Mouse (Mus musculus): ENCODE data around the gene Hist1h3h. TPM values are rescaled to one million over a fixed set of nuclear protein-coding genes. Genes with fewer than 3 reads are reported as not detected.
"Not testable (repeated sequence)": the region's sequence is repeated elsewhere in the genome, so short reads cannot be mapped to it uniquely, and the experiment has no call there.

Hist1h3h gene
- total RNA-seq (2021): 10 to 100 TPM; 51.7 to 65.0 TPM

- peak; percentile 66 to 82 for DNase-seq (ENCODE audit: extremely low spot score in 1 of 2, low spot score in 1 of 2)
These were observed at the start of gene Hist1h3h for GRCm38 (mm10) chr13:21717397-21718357. Gene Hist1h3h (plus strand): TSS chr13:21717659.

GRCm38 (mm10) chr13:21677305-21677704 is 40.2 kb upstream of the Hist1h3h start, which contains the start of gene Olfr1360:
Gene Olfr1360 (minus strand): TSS chr13:21677405.
- DNase-seq (ENCODE audit: extremely low spot score in 1 of 2, low spot score in 1 of 2): no peak

DNA sequence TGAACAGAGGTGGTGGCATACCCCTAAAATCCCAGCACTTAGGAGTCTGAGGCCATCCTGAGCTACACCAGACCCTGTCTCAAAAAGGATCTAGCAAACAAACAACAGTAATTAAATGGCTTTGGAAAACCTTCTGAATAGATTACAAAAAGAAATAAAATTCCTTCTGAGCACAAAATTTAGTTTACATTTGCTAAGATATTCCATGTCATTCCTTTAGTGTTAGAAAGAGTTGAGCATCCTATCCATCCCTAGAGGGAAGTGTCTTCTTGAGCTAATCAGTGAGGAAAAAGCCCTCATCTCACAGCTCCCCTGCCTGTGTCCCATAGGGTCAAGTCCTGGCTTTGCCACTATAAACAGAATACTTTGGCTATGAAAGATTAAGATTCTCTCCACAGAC is 19.6 kb upstream of the Hist1h3h start, which contains the start of gene Olfr1359:
TSS of gene Olfr1359 (plus strand) at position 301 of the 400 bp plus-strand sequence.
- DNase-seq (ENCODE audit: extremely low spot score in 1 of 2, low spot score in 1 of 2): no peak

DNA sequence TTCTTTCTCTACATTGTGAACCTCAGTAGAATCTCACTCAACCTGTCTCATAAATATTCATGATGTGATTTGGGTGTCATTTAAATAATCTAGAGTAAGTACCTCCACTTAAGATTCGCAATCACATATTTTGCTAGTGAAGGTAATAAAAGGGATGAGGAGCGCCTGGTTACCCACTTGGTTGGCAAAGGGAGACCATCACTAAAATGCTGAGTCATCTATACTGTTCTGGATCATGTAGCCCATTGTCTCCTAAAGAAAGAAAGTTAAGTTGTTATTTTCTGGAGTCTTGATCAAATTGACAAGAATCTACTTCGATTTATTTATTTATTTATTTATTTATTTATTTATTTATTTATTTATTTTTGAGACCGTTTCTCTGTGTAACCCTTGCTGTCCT is 10.8 kb upstream of the Hist1h3h start:
- no peak for DNase-seq (ENCODE audit: extremely low spot score in 1 of 2, low spot score in 1 of 2)

DNA sequence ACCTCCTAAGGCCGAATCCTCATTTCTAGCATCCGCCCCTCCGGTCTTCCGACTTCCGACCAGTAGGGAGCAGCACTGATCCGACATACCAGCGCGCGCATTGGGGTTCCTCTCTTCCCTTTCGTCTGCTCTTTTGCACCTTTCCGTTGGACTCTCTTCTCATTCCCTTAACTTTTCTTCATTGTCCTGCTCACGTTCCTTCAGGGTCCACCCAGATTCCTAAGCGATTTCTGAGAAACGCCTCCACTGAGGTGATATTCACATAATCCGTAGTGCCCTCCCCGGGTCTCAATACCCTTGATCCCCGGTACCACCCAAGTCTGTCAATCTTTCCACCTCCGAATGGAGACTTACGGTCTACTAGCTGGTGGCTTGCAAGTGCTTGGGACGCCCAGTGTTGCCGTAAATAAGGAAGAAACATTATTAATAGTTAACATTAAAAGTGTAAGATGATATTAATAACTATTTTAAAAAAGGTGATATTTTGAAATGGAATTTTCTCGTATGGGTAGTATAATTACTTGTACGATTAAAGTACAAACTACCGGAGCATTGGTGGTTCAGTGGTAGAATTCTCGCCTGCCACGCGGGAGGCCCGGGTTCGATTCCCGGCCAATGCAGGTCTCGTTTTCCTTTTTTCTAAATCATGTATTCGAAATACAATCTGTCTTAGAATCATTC is 7.3 kb upstream of the Hist1h3h start:
- DNase-seq (ENCODE audit: extremely low spot score in 1 of 2, low spot score in 1 of 2): peak; percentile 81 to 92

DNA sequence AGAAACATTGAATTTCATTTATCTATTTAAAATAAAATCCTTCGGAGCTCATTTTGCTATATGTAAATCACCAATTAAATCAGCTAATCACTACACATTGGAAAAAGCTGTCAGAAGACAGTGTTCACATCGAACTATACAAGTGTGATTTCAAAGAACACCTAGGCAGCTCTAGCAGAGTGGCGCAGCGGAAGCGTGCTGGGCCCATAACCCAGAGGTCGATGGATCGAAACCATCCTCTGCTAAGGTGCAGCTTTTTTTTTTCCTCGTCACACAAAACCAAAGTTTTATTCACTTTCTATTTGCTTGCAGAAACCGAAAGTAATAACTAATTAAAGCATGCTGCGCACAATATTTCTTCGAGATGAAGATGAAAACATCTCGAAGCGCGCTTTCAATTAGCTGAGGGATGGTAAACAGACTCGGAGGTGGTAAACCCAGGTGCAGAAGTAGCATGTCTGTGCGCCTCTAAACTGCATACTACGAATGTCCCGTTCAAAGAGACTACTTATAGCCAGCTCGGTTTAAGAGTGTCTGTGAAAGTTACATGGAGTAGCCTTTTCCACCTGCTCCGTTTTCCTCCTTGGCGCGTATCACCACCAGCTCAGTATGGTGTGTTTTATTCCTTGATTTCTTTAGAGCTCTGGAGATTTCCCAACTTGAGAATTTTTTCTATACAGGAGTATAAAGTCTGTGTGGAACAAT is 6.5 kb upstream of the Hist1h3h start:
- DNase-seq (ENCODE audit: extremely low spot score in 1 of 2, low spot score in 1 of 2): peak; percentile 75 to 82

GRCm38 (mm10) chr13:21711698-21712097 is 5.8 kb upstream of the Hist1h3h start:
- DNase-seq (ENCODE audit: extremely low spot score in 1 of 2, low spot score in 1 of 2): no peak

GRCm38 (mm10) chr13:21714725-21715124 is 2.7 kb upstream of the Hist1h3h start:
- peak; percentile 28 to 59 for DNase-seq (ENCODE audit: extremely low spot score in 1 of 2, low spot score in 1 of 2)

- DNase-seq (ENCODE audit: extremely low spot score in 1 of 2, low spot score in 1 of 2): peak in 1 of 2 experiments; percentile 5
These were observed 2.2 kb upstream of the Hist1h3h start for GRCm38 (mm10) chr13:21715131-21715863.

- peak; percentile 52 to 61 for DNase-seq (ENCODE audit: extremely low spot score in 1 of 2, low spot score in 1 of 2)
These were observed 1.5 kb upstream of the Hist1h3h start, which contains the start of the genes Hist1h2bl and Hist1h2ai for GRCm38 (mm10) chr13:21715864-21716539. Gene Hist1h2bl (minus strand): TSS chr13:21716143. Gene Hist1h2ai (plus strand): TSS chr13:21716422.

DNA sequence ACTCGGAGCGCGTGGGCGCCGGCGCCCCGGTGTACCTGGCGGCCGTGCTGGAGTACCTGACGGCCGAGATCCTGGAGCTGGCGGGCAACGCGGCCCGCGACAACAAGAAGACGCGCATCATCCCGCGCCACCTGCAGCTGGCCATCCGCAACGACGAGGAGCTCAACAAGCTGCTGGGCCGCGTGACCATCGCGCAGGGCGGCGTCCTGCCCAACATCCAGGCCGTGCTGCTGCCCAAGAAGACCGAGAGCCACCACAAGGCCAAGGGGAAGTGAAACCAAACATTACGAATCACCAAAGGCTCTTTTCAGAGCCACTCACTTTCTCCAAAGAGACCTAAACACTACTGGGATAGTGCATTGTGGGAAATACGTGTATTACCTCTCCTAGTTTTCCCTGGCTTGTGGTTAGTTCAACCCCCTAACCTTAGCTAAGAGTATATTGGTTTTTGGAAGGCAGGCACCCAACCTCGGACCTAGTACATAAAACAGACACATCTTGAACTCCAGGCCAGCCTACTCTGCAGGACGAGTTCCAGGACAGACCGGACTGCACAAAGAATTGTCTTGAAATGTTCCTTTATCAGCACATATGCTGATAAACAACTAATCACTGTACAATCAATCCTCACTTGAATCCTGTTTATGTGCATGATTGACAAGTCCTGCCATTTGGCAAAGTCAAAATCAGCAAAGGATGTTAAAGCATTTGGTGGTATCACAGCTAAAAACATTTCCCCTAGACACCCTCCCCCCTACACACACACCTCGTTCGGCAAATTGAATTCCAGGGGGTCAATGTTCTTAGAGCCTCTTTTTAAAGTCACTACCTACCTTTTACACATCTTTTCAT is 693 bp upstream of the Hist1h3h start:
- not testable (repeated sequence) for DNase-seq (ENCODE audit: extremely low spot score in 1 of 2, low spot score in 1 of 2)

DNA sequence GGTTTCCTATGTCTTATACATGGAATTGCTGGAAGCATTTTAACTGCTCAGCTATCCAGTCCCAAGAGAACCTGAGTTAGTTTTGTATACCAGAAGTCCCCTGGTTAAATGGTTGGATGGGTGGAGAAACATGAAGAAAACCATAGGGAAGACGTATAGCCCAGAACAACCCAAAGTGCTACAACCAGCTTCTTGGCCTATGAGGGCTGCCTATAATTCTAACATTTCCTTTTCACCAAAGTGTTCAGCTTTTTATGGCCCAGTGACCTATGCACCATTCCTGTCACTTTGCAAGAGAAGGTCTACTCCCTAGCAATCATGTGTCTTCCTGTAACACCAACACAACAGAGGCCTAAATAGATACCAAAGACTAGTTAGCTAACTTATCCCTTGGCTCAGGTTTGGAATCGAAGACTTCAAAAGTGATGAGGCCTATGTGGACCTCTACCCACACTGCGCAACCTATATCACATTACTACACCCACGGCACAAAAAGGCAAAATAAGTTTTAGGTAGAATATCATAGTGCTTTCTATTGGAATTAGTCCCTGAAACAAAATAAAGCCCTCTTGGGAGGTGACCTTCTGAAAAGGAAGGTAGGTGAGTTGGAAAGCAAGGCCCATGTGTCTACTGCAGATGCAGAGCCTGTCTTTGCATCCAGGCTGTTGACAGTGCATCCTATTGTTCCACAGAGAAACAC is 1.1 kb downstream of the Hist1h3h start:
- DNase-seq (ENCODE audit: extremely low spot score in 1 of 2, low spot score in 1 of 2): no peak

GRCm38 (mm10) chr13:21721107-21721756 is 3.8 kb downstream of the Hist1h3h start:
- DNase-seq (ENCODE audit: extremely low spot score in 1 of 2, low spot score in 1 of 2): not testable (repeated sequence)

- DNase-seq (ENCODE audit: extremely low spot score in 1 of 2, low spot score in 1 of 2): peak; percentile 53 to 59
These were observed 4.4 kb downstream of the Hist1h3h start, which contains the start of gene Hist1h2bm for GRCm38 (mm10) chr13:21721757-21722372. Gene Hist1h2bm (plus strand): TSS chr13:21722044.

DNA sequence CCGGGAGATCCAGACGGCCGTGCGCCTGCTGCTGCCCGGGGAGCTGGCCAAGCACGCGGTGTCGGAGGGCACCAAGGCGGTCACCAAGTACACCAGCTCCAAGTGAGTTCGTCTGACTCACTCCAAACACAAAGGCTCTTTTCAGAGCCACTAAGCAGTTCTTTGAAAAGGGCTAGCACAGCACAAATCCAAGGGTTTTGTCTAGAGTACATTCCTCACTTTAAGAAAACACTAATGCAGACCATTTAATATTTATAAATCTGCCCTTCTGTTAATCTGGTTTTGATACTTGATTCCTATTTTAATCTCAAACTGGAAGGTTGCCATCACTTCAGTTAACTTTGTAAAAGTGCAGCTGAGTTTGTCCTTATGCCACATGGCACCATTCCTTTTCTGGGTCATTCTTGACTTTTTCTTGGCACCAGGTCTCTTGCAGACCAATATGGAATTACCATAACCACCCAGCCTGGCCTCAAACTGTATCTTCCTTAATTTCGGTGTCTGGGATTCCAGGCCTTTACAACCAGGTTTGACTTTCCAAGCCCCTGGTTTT is 5.0 kb downstream of the Hist1h3h start:
- DNase-seq (ENCODE audit: extremely low spot score in 1 of 2, low spot score in 1 of 2): no peak
